Mouse (Mus musculus): Measurements from ENCODE around the gene Slc22a20. TPM values are rescaled to one million over a fixed set of nuclear protein-coding genes. Genes with fewer than 3 reads are reported as not detected.

Gene Slc22a20
- polyA plus RNA-seq, 1 experiment from 2014 or later = not detected

DNA sequence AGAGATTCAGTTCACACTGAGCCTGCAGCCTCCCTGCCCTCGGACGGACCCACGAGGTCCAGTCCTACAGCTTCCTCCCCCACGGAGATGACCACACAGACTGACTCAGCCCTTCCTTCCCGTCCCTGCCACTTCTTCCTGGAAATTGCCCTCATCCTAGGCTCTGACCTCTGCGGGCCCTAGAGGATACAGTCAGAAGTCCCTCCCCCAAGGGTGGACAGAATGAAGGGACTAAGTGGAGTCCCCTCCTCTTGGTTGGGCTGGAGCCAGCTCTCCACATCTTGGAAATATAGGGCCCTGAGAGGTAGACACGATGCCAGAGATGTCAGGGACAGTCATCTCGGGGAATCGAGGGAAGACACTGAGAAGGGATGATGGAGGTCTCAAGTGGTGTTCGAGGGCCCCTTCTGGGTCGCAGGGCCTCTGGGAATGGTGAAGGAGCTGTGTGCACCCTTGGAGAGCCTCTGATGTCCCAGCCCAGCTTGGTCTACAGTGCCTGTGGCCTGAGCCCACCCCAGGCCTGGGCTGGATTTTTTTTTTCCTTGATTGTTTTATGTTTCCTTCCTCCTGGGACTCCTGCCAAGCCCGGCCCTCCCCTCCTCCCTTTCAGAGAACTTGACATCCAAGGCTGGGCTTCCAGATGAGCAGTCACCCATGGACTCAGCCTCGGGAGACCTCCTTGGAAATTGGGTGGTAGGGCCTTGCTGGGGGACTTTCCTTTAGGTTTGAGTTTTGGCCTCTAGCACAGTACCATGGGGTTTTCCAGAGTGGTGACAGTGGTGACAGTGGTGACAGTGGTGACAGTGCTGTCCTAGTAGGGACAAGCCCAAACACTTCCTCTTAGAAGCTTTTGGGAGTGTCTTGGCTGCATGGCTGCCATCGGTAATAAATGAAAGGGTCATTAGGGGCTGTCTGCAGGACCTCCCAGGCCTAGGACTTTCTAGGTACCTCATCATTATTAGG is 56.0 kb downstream of the Slc22a20 start:
- Histone ChIP-seq H3K27me3 (replicated peaks) (peaks cover 49% of the 10 kb centered on the region), H3K4me1 (peaks cover 37% of the 10 kb centered on the region), H3K36me3 (no peaks in the 10 kb centered on the region), H3K9ac (no peak overlapping the region), H3K27ac (peak overlapping the region; percentile 26; the same call in 1 of the 2 replicates), H3K4me3 (no peak overlapping the region), H3K9me3 (replicated peaks) (no peaks in the 10 kb centered on the region), H3K4me2 (no peak overlapping the region)
- no peak for ATAC-seq
- WGBS (ENCODE audit: insufficient replicate concordance) = 36% methylated on average over 14 of the region's 14 CpGs

DNA sequence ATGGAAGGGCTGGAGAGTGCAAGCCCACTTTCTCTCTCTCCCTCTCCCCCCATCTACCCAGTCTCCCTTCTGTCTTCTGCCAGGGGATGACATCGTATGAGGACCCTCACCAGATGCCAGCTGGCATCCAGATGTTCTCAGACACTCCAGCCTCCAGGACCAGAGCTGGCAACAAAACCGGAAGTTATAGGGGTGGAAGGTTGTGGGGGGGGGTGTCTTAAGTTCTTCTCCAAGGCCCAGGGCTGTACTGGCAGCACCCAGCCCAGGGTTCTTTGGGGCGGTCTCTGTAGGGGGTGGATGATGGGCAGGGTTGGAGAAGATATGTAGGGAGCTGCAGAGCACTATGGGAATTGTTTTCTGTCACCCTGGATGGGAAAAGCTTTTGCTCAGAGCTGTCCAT is 57.4 kb downstream of the Slc22a20 start:
- Histone ChIP-seq H3K4me3 (no peak overlapping the region), H3K4me1 (peaks cover 48% of the 10 kb centered on the region), H3K9me3 (replicated peaks) (no peaks in the 10 kb centered on the region), H3K9ac (no peak overlapping the region), H3K4me2 (no peak overlapping the region), H3K27me3 (replicated peaks) (peaks cover 36% of the 10 kb centered on the region), H3K36me3 (no peaks in the 10 kb centered on the region), H3K27ac (no peak overlapping the region)
- no peak for ATAC-seq
- 72% methylated on average over 3 of the region's 3 CpGs for whole genome bisulfite sequencing (ENCODE audit: insufficient replicate concordance)

DNA sequence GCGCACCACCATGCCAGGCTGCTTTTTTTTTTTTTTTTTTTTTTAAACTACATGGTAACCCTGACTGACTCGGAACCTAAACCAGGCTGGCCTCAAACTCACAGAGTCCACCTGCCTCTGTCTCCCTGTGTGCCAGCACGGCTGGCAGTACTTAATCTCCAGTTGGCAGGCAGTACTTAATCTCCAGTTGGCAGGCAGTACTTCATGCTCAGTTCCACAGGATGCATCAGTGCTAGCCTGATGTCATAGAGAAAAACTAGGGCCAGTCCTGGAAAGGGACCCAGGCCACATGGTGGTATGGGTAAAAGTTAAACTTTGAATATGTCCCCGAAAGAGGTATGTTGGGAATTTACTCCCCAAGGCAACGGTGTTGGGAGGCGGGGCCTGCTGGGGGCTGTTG is 57.8 kb downstream of the Slc22a20 start:
- Histone ChIP-seq H3K4me3 (no peak overlapping the region), H3K9ac (no peak overlapping the region), H3K9me3 (replicated peaks) (no peaks in the 10 kb centered on the region), H3K4me2 (no peak overlapping the region), H3K4me1 (peaks cover 52% of the 10 kb centered on the region), H3K27me3 (replicated peaks) (peaks cover 35% of the 10 kb centered on the region), H3K27ac (no peak overlapping the region), H3K36me3 (no peaks in the 10 kb centered on the region)
- ATAC-seq = no peak
- WGBS (ENCODE audit: insufficient replicate concordance) = 69% methylated on average over 6 of the region's 6 CpGs

DNA sequence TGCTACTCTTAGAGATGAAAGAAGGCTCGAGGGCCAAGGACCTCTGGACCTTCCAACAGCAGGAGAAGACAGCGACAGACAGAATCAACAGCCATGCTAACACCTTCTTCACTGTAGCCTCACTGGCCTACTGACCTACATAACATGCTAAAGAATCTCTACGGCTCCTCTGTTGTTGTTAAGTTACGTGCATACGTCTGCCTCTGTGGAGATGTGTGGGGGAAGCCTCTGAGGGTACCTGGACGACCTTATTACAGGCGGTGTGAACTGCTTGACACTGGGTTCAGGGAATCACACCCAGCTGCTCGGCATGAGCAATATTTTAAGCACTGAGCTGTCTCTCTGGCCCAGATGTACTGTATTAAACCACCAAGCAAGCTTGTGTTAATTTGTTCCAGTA is 58.4 kb downstream of the Slc22a20 start:
- no peak overlapping the region for H3K27ac ChIP-seq
- no peak for ATAC-seq
- H3K9ac ChIP-seq = no peak overlapping the region
- no peak overlapping the region for H3K4me3 ChIP-seq
- 70% methylated on average over 8 of the region's 8 CpGs for WGBS (ENCODE audit: insufficient replicate concordance)
- H3K4me2 ChIP-seq = no peak overlapping the region
- peaks cover 58% of the 10 kb centered on the region for H3K4me1 ChIP-seq
- no peaks in the 10 kb centered on the region for H3K9me3 ChIP-seq (replicated peaks)
- H3K36me3 ChIP-seq = no peaks in the 10 kb centered on the region
- H3K27me3 ChIP-seq (replicated peaks) = peaks cover 35% of the 10 kb centered on the region

DNA sequence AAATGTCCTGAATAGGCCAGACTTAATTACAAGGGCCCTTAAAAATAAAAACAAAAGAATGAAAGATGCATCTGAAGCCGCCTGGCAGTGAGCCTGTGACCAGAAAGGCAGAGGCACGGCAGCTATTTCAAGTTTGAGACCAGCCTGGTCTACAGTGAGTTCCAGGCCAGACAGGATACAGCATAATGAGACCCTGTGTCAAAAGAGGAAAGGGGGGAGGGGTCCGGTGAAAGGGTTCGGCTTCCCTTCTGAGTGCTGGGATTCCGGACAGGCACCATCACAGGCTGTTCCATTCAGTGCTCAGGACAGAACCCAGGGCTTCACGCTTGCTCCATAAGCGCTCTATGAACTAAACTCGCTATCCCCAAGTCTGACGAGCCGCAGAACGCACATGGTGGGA is 58.9 kb downstream of the Slc22a20 start:
- no peak overlapping the region for H3K4me2 ChIP-seq
- H3K36me3 ChIP-seq = no peaks in the 10 kb centered on the region
- H3K4me1 ChIP-seq = peaks cover 63% of the 10 kb centered on the region
- peaks cover 35% of the 10 kb centered on the region for H3K27me3 ChIP-seq (replicated peaks)
- 69% methylated on average over 11 of the region's 11 CpGs for WGBS (ENCODE audit: insufficient replicate concordance)
- H3K4me3 ChIP-seq = no peak overlapping the region
- no peak for ATAC-seq
- no peaks in the 10 kb centered on the region for H3K9me3 ChIP-seq (replicated peaks)
- no peak overlapping the region for H3K27ac ChIP-seq
- H3K9ac ChIP-seq = no peak overlapping the region

DNA sequence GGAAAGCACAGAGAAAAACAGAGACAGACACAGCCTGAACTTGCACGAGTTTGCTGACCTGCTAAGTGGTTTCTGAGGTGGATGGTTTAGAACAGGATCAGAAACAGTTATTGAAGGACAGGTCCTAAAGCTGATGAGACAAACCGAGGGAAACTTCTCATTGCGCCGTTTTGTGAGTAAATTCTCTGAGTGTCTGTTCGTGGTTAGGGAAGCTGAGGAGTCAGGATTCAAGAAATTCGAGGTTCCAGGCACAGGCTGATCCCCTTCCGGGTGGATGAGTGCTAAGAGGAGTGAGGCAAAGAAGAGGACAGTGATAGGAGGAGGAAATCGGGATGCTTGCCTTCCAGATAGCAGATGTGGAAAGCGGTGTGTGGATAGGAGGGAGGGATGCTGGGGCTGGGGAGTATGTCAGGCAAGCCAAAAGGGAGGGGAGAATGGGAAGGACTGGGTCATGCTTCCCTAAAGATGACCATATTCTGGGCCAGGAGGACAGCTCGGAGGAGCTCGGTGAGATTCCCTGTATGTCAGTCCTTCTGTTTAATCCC is 60.6 kb downstream of the Slc22a20 start:
- Histone ChIP-seq H3K4me3 (peak overlapping the region; percentile 66; the same call in 1 of the 2 replicates), H3K27me3 (replicated peaks) (peaks cover 35% of the 10 kb centered on the region), H3K27ac (peak overlapping the region; percentile 22; the same call in 1 of the 2 replicates), H3K36me3 (no peaks in the 10 kb centered on the region), H3K4me2 (peak overlapping the region; percentile 96), H3K9me3 (replicated peaks) (no peaks in the 10 kb centered on the region), H3K9ac (no peak overlapping the region), H3K4me1 (peaks cover 75% of the 10 kb centered on the region)
- no peak for ATAC-seq
- 31% methylated on average over 11 of the region's 11 CpGs for WGBS (ENCODE audit: insufficient replicate concordance)

DNA sequence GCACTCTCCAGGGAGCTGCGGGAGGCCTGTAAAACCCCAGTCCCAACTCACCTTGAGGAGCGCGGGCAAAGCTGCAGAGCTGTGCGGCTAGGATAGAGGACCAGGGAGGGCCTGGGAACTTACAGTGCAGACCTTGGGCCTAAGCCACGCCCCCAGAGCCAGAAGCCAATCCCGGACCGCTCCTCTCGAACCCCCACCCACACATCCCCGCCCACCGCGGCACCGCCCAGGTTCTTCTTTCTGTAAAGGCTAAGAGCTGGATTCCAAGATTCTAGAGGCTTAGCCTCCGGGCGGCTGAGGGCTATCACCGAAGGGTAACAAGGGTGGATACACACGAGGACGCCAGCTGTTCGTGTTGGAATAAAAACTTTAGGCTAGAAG is 61.2 kb downstream of the Slc22a20 start, which contains the start of gene Cdc42ep2:
TSS of gene Cdc42ep2 (minus strand) at position 104 of the 381 bp plus-strand sequence.
- H3K4me1 ChIP-seq = peaks cover 74% of the 10 kb centered on the region
- WGBS (ENCODE audit: insufficient replicate concordance) = under 1% methylated on average over 18 of the region's 18 CpGs
- peaks cover 35% of the 10 kb centered on the region for H3K27me3 ChIP-seq (replicated peaks)
- H3K9ac ChIP-seq = peak within 1 kb of the TSS; percentile 71
- H3K36me3 ChIP-seq = no peaks in the 10 kb centered on the region
- H3K9me3 ChIP-seq (replicated peaks) = no peaks in the 10 kb centered on the region
- H3K4me3 ChIP-seq = peak within 1 kb of the TSS; percentile 66
- ATAC-seq = peak; percentile 87
- peak within 1 kb of the TSS; percentile 96 for H3K4me2 ChIP-seq
- H3K27ac ChIP-seq = peak within 1 kb of the TSS; percentile 78

DNA sequence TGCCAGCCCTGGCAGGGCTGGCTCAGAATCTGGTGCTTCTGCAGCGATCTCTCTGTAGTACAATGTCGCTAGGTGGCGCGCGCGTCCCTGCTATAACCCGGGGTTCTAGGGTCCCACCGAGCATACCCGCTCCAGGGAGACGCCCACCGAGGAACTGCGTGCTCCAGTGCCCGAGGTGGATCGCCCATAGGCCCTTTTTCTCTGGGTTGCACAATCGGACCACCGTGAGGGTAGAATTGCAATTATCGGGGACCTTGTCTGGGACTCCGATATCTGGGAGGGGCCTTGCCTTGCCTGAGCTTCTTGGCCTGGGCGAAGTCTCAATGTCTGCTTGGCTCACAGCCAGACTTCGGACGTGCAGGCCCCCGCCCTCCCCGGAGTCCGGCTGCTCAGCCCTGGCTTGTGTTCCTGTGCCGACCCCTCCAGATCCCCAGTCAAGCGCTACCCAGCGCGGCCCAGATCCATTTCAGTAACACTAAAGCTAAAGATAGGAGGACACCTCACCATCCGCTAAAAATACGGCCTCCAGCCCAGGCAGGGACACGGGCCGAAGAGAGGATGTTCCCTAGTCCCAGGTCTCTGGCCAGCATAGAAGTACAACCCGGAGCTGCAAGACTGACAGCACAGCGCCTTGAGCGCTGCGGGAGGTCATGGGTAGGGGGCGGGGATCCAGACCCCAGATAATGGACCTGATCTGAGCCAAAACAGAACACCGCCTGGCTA is 61.8 kb downstream of the Slc22a20 start:
- no peaks in the 10 kb centered on the region for H3K9me3 ChIP-seq (replicated peaks)
- H3K9ac ChIP-seq = peak overlapping the region; percentile 71
- peak overlapping the region; percentile 96 for H3K4me2 ChIP-seq
- peak overlapping the region; percentile 66 for H3K4me3 ChIP-seq
- peak; percentile 34 for ATAC-seq
- H3K27me3 ChIP-seq (replicated peaks) = peaks cover 35% of the 10 kb centered on the region
- WGBS (ENCODE audit: insufficient replicate concordance) = under 1% methylated on average over 38 of the region's 38 CpGs
- H3K36me3 ChIP-seq = no peaks in the 10 kb centered on the region
- peaks cover 68% of the 10 kb centered on the region for H3K4me1 ChIP-seq
- H3K27ac ChIP-seq = peak overlapping the region; percentile 78

DNA sequence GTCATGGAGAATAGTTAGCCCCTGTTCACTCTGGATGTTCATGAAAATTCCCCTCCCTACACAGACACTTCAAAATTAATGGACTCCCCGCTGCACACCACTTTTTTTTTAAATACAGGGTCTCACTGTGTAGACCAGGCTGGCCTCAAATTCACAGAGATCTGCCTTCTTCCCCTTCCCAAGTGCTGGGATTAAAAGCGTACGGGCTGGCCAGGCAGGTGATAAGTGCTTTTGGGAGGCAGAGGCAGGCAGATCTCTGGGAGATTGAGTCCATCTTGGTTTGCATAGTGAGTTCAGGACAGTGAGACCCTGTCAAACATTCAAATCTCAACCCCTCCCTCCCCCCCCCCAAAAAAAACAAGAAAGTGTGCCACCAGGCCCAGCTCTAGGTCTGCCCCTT is 63.0 kb downstream of the Slc22a20 start:
- no peak for ATAC-seq
- H3K4me2 ChIP-seq = peak overlapping the region; percentile 96
- H3K4me1 ChIP-seq = peaks cover 56% of the 10 kb centered on the region
- H3K27me3 ChIP-seq (replicated peaks) = peaks cover 28% of the 10 kb centered on the region
- peak overlapping the region; percentile 88 for H3K27ac ChIP-seq
- 69% methylated on average over 3 of the region's 3 CpGs for WGBS (ENCODE audit: insufficient replicate concordance)
- peaks cover 3% of the 10 kb centered on the region for H3K36me3 ChIP-seq
- peak overlapping the region; percentile 41; the same call in 1 of the 2 replicates for H3K4me3 ChIP-seq
- no peaks in the 10 kb centered on the region for H3K9me3 ChIP-seq (replicated peaks)
- H3K9ac ChIP-seq = peak overlapping the region; percentile 66

DNA sequence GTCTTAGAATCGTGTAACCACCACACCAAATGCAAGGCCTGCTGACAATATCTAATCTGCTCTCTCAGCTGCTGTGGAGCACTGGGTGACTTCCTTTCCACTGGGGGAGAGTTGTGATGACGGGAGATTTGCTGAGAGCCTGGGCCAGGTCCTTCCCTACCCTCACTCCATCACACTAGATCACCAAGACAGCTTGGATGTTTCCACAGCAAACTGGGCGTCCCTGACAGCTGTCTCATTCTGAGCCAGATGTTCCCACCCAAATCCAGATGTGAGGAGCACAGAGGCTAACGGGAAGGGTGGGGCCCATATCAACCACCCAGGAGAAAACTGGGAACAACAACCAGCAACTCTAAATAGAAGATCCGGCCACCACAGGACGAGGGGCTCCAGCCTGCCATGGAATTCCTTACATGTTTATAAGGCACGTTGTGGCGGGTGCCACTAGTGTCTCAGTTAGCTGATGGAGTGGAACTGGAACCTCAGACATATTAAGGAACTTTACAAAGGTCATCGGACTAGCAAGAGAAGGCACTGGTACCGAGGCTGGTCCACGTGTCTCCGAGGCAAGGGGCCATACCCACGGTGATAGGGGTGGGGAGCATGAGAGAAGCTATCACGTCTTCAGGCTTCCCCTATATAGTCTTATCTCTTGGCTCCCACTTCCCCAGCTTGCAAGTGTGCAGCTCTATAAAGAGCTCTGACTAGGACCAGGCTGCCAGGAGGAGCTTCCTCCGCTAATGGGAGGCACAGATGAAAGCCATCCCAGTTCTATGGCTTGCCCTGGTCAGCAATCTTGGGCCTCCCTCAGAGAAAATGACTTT is 63.6 kb downstream of the Slc22a20 start:
- Histone ChIP-seq H3K9ac (peak overlapping the region; percentile 66), H3K4me3 (peak overlapping the region; percentile 41), H3K27me3 (replicated peaks) (peaks cover 24% of the 10 kb centered on the region), H3K27ac (peak overlapping the region; percentile 88), H3K36me3 (peaks cover 9% of the 10 kb centered on the region), H3K4me1 (peaks cover 54% of the 10 kb centered on the region), H3K4me2 (peak overlapping the region; percentile 96), H3K9me3 (replicated peaks) (no peaks in the 10 kb centered on the region)
- WGBS (ENCODE audit: insufficient replicate concordance) = 19% methylated on average over 15 of the region's 15 CpGs
- ATAC-seq = peak; percentile 81

DNA sequence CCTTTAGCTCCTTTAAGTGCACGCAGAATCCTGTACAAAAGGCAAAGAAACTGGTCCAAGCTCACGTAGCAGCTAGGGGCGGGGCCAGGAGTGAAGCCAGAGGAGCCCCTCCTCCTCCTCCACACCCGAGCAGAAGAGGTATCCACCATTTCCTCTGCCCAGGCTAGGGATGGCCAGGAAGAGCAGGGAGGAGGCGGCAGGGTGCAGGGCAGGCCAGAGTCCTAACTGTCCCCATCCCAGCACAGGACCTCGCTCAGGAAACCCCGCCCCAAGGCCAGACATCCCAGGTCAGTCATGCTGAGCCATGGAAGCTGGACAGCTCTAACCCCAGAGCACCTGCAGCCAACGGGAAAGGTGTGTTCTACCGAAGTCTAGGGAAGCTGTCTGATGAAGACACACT is 64.2 kb downstream of the Slc22a20 start:
- peaks cover 16% of the 10 kb centered on the region for H3K36me3 ChIP-seq
- peak overlapping the region; percentile 96 for H3K4me2 ChIP-seq
- WGBS (ENCODE audit: insufficient replicate concordance) = 19% methylated on average over 9 of the region's 9 CpGs
- peak; percentile 19 for ATAC-seq
- peak overlapping the region; percentile 66 for H3K9ac ChIP-seq
- H3K4me3 ChIP-seq = peak overlapping the region; percentile 41
- peaks cover 18% of the 10 kb centered on the region for H3K27me3 ChIP-seq (replicated peaks)
- H3K27ac ChIP-seq = peak overlapping the region; percentile 88
- H3K9me3 ChIP-seq (replicated peaks) = no peaks in the 10 kb centered on the region
- H3K4me1 ChIP-seq = peaks cover 50% of the 10 kb centered on the region

Data from liver, embryonic 12.5 days (tissue).